ENCODE assay signal across 27 mouse cellular contexts in the genomic region with DNA sequence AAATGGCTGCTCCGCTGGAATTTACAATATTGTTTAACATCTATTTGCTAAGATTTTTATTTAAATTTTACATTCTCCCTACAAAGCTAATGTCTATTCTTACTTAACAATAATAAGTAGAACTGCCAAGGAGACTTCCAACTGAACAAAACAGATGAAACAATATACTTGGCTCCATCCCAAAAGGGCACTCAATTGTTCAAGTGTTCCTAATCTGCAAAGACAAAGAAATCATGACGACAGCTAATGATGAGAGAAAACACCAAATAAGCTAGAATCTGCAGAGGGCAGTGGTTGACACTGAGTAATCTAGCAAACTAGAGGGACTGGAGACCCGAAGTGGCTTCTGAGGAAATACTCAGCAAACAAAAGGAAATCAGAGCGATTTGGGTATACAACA.
DNase-seq lines count a peak whose midpoint lies in the region; ATAC-seq and TF ChIP-seq lines count a peak whose summit lies in the region.
"Had no signal": no experiment of that assay in that cellular context is flagged by ENCODE, and none has a peak within 500 bp of the region (broad histone marks: within the 10 kb centered on the region; RNA-seq: fewer than 3 reads in every experiment).

No protein-coding gene starts in this region.

- no peaks in the 10 kb centered on the region for H3K36me3 ChIP-seq in heart, embryonic 11.5 days (ENCODE audit: control insufficient read depth, insufficient read depth, low read length)
- H3K36me3 ChIP-seq in midbrain, postnatal 0 days (ENCODE audit: insufficient read depth, low read length) = no peaks in the 10 kb centered on the region
- no peaks in the 10 kb centered on the region for H3K36me3 ChIP-seq in midbrain, embryonic 14.5 days (ENCODE audit: control insufficient read depth, insufficient read depth, low read length)
- H3K36me3 ChIP-seq: embryonic facial prominence, embryonic 10.5 days; embryonic facial prominence, embryonic 15.5 days; G1E; heart, embryonic 13.5 days; limb, embryonic 13.5 days; midbrain, embryonic 15.5 days had no signal

- H3K4me1 ChIP-seq in heart, embryonic 11.5 days (ENCODE audit: control insufficient read depth, insufficient read depth, low read length) = no peaks in the 10 kb centered on the region
- no peaks in the 10 kb centered on the region for H3K4me1 ChIP-seq in midbrain, postnatal 0 days (ENCODE audit: insufficient read depth, low read length)
- H3K4me1 ChIP-seq in midbrain, embryonic 14.5 days (ENCODE audit: control insufficient read depth, insufficient read depth, low read length) = no peaks in the 10 kb centered on the region
- H3K4me1 ChIP-seq: embryonic facial prominence, embryonic 15.5 days; midbrain, embryonic 15.5 days had no signal

- peak; percentile 1 for DNase-seq in heart, adult 11 months
- DNase-seq in midbrain, postnatal 0 days (ENCODE audit: low spot score) = peak; percentile 54
- DNase-seq in midbrain, embryonic 14.5 days = no peak
- peak; percentile 26 for DNase-seq in ZHBTc4 (ENCODE audit: low read depth, low spot score)
- DNase-seq in T-cell, adult 2 months (ENCODE audit: low spot score) = no peak
- DNase-seq: adrenal gland, postnatal 36 days; B cell, adult 2 months; cerebellum, adult 2 months; cerebellum, postnatal 14 days; gastrocnemius, adult 2 months; gastrocnemius, postnatal 36 days; heart, adult 2 months; heart, postnatal 10 days; kidney, adult 8-10 months; kidney, postnatal 4 days; lung, postnatal 14 days had no signal

- no peak overlapping the region for H3K4me2 ChIP-seq in heart, embryonic 11.5 days
- no peak overlapping the region for H3K4me2 ChIP-seq in midbrain, postnatal 0 days (ENCODE audit: low read depth, low read length, poor library complexity, severe bottlenecking)
- H3K4me2 ChIP-seq in midbrain, embryonic 14.5 days (ENCODE audit: low read length) = no peak overlapping the region
- H3K4me2 ChIP-seq: embryonic facial prominence, embryonic 15.5 days; heart, embryonic 13.5 days; limb, embryonic 13.5 days; liver, embryonic 11.5 days; midbrain, embryonic 15.5 days had no signal

- H3K27ac ChIP-seq in heart, embryonic 11.5 days (ENCODE audit: low read depth, low read length) = no peak overlapping the region
- H3K27ac ChIP-seq in midbrain, postnatal 0 days (ENCODE audit: low read depth, low read length) = no peak overlapping the region
- no peak overlapping the region for H3K27ac ChIP-seq in midbrain, embryonic 14.5 days (replicated peaks; ENCODE audit: low read depth, low read length)
- H3K27ac ChIP-seq: embryonic facial prominence, embryonic 10.5 days; embryonic facial prominence, embryonic 15.5 days; gastrocnemius, adult 2 months; heart, adult 2 months; heart, embryonic 13.5 days; kidney, postnatal 0 days; limb, embryonic 13.5 days; midbrain, embryonic 15.5 days had no signal

- H3K9ac ChIP-seq in heart, embryonic 11.5 days (ENCODE audit: low read depth, low read length) = no peak overlapping the region
- H3K9ac ChIP-seq in midbrain, postnatal 0 days (replicated peaks; ENCODE audit: low read length, poor library complexity, severe bottlenecking) = no peak overlapping the region
- H3K9ac ChIP-seq in midbrain, embryonic 14.5 days (replicated peaks; ENCODE audit: low read length) = no peak overlapping the region
- H3K9ac ChIP-seq: embryonic facial prominence, embryonic 15.5 days; heart, embryonic 13.5 days; limb, embryonic 13.5 days; midbrain, embryonic 15.5 days had no signal

- WGBS in heart, embryonic 11.5 days (ENCODE audit: insufficient replicate concordance) = 62% methylated on average over 4 of the region's 4 CpGs
- 77% methylated on average over 4 of the region's 4 CpGs for WGBS in midbrain, postnatal 0 days
- WGBS in midbrain, embryonic 14.5 days = 78% methylated on average over 4 of the region's 4 CpGs

- no peaks in the 10 kb centered on the region for H3K27me3 ChIP-seq in heart, embryonic 11.5 days (ENCODE audit: control insufficient read depth, insufficient read depth, low read length)
- no peaks in the 10 kb centered on the region for H3K27me3 ChIP-seq in midbrain, postnatal 0 days (ENCODE audit: insufficient read depth, low read length)
- H3K27me3 ChIP-seq in midbrain, embryonic 14.5 days (ENCODE audit: control insufficient read depth, insufficient read depth, low read length) = no peaks in the 10 kb centered on the region
- H3K27me3 ChIP-seq: embryonic facial prominence, embryonic 15.5 days; heart, embryonic 13.5 days; limb, embryonic 13.5 days; midbrain, embryonic 15.5 days had no signal

- H3K9me3 ChIP-seq in heart, embryonic 11.5 days (replicated peaks; ENCODE audit: control insufficient read depth, low read length) = no peaks in the 10 kb centered on the region
- H3K9me3 ChIP-seq in midbrain, postnatal 0 days (ENCODE audit: low read length) = no peaks in the 10 kb centered on the region
- H3K9me3 ChIP-seq in midbrain, embryonic 14.5 days (ENCODE audit: control insufficient read depth, low read length) = 0 out of 2 replicates have a peak, but pooled peaks cover 5% of the 10 kb centered on the region
- H3K9me3 ChIP-seq: embryonic facial prominence, embryonic 10.5 days; embryonic facial prominence, embryonic 15.5 days; G1E; midbrain, embryonic 15.5 days had no signal

- H3K4me3 ChIP-seq in heart, embryonic 11.5 days (ENCODE audit: low read depth, low read length) = no peak overlapping the region
- no peak overlapping the region for H3K4me3 ChIP-seq in midbrain, postnatal 0 days (ENCODE audit: low read depth, low read length)
- H3K4me3 ChIP-seq in midbrain, embryonic 14.5 days (replicated peaks; ENCODE audit: low read depth, low read length) = no peak overlapping the region
- H3K4me3 ChIP-seq: embryonic facial prominence, embryonic 10.5 days; embryonic facial prominence, embryonic 15.5 days; gastrocnemius, adult 2 months; heart, adult 2 months; heart, embryonic 13.5 days; limb, embryonic 13.5 days; midbrain, embryonic 15.5 days had no signal

- ATAC-seq in heart, embryonic 11.5 days (replicated peaks; ENCODE audit: insufficient number of reproducible peaks, low FRiP score, low TSS enrichment) = no peak
- no peak for ATAC-seq in midbrain, postnatal 0 days (ENCODE audit: low FRiP score)
- ATAC-seq in midbrain, embryonic 14.5 days (ENCODE audit: low FRiP score, low TSS enrichment) = no peak
- ATAC-seq: intestine, embryonic 16.5 days; midbrain, embryonic 15.5 days; Patski had no signal

- no peak for TF ChIP-seq CTCF in midbrain, postnatal 0 days (IDR thresholded peaks at IDR 0.05)

Comparison
In these comparisons a context has a peak if more than half of its experiments do, and no peak if none do; other contexts are left out.
1. DNase-seq: peak in heart, adult 11 months (single experiment), midbrain, postnatal 0 days (single experiment) and ZHBTc4 (single experiment); none in midbrain, embryonic 14.5 days (single experiment) and T-cell, adult 2 months (single experiment).